Mouse (Mus musculus): ENCODE data around the gene Mafk. TPM values are rescaled to one million over a fixed set of nuclear protein-coding genes. Genes with fewer than 3 reads are reported as not detected.

The Mafk gene
- polyA plus RNA-seq, 2 experiments from 2014 or later = 10.4 to 16.7 TPM

GRCm38 (mm10) chr5:139796900-139797299, 5.6 kb downstream of the Mafk start:
- no peak for ATAC-seq

GRCm38 (mm10) chr5:139797473-139798167, 6.3 kb downstream of the Mafk start:
- no peak for ATAC-seq

GRCm38 (mm10) chr5:139798168-139798900, 7.0 kb downstream of the Mafk start:
- ATAC-seq = no peak

GRCm38 (mm10) chr5:139799041-139799440, 7.7 kb downstream of the Mafk start:
- no peak for ATAC-seq

GRCm38 (mm10) chr5:139799801-139800590, 8.7 kb downstream of the Mafk start:
- no peak for ATAC-seq

GRCm38 (mm10) chr5:139801231-139801630, 9.9 kb downstream of the Mafk start:
- no peak for ATAC-seq

GRCm38 (mm10) chr5:139801880-139802279, 10.6 kb downstream of the Mafk start:
- no peak for ATAC-seq

- ATAC-seq = no peak
Measured at GRCm38 (mm10) chr5:139803165-139803564, 11.9 kb downstream of the Mafk start.

GRCm38 (mm10) chr5:139803601-139804102, 12.3 kb downstream of the Mafk start:
- ATAC-seq = no peak

GRCm38 (mm10) chr5:139804107-139804551, 12.8 kb downstream of the Mafk start:
- no peak for ATAC-seq

- ATAC-seq = no peak
Measured at GRCm38 (mm10) chr5:139804573-139805111, 13.3 kb downstream of the Mafk start.

- no peak for ATAC-seq
Measured at GRCm38 (mm10) chr5:139805924-139806323, 14.6 kb downstream of the Mafk start.

GRCm38 (mm10) chr5:139809397-139809796, 18.1 kb downstream of the Mafk start:
- no peak for ATAC-seq

GRCm38 (mm10) chr5:139811677-139812397, 20.5 kb downstream of the Mafk start:
- ATAC-seq = no peak

- ATAC-seq = no peak
Measured at GRCm38 (mm10) chr5:139812398-139813125, 21.2 kb downstream of the Mafk start.

- no peak for ATAC-seq
Measured at GRCm38 (mm10) chr5:139813126-139813490, 21.8 kb downstream of the Mafk start.

GRCm38 (mm10) chr5:139813963-139814381, 22.7 kb downstream of the Mafk start:
- no peak for ATAC-seq

- no peak for ATAC-seq
Measured at GRCm38 (mm10) chr5:139815964-139816363, 24.7 kb downstream of the Mafk start.

GRCm38 (mm10) chr5:139816445-139816844, 25.1 kb downstream of the Mafk start:
- no peak for ATAC-seq

- ATAC-seq = no peak
Measured at GRCm38 (mm10) chr5:139817292-139817691, 26.0 kb downstream of the Mafk start.

GRCm38 (mm10) chr5:139818056-139818455, 26.7 kb downstream of the Mafk start:
- ATAC-seq = no peak
